Mouse (Mus musculus) heart, embryonic 12.5 days (tissue): ENCODE data around the gene Grid1. TPM values are rescaled to one million over a fixed set of nuclear protein-coding genes. Genes with fewer than 3 reads are reported as not detected.

Experiments used
- ATAC-seq: fragments of 200-750 bp; cut with Nextera tagmentation; 2 replicates; pipeline ENCODE4 v1.8.0; 2017; ENCODE audit warnings: moderate TSS enrichment, moderate library complexity; ENCODE audit not compliant: insufficient number of reproducible peaks, low FRiP score
- H3K27ac ChIP-seq: fragments of 300-500 bp; sonication (generic); 2 replicates; pipeline ENCODE4 v1.5.1; 2016; ENCODE audit warnings: mild to moderate bottlenecking, moderate library complexity; ENCODE audit not compliant: poor library complexity, severe bottlenecking
- H3K27me3 ChIP-seq: fragments of 300-500 bp; sonication (generic); replicated peaks from 2 replicates; pipeline ENCODE4 v1.6.1; 2016; ENCODE audit warnings: mild to moderate bottlenecking, moderate library complexity
- H3K36me3 ChIP-seq: fragments of 300-500 bp; sonication (generic); 2 replicates; pipeline ENCODE4 v1.6.1; 2016; ENCODE audit warnings: mild to moderate bottlenecking, moderate library complexity
- H3K4me1 ChIP-seq: fragments of 300-500 bp; sonication (generic); replicated peaks from 2 replicates; pipeline ENCODE4 v1.6.1; 2016; ENCODE audit warnings: mild to moderate bottlenecking
- H3K4me2 ChIP-seq: fragments of 300-500 bp; sonication (generic); 2 replicates; pipeline ENCODE4 v1.6.1; 2016; ENCODE audit warnings: mild to moderate bottlenecking, moderate library complexity
- H3K4me3 ChIP-seq: fragments of 300-500 bp; sonication (generic); 2 replicates; pipeline ENCODE4 v1.5.1; 2016; ENCODE audit warnings: mild to moderate bottlenecking
- H3K9ac ChIP-seq: fragments of 300-500 bp; sonication (generic); 2 replicates; pipeline ENCODE4 v1.6.1; 2016; ENCODE audit warnings: mild to moderate bottlenecking, moderate library complexity
- H3K9me3 ChIP-seq: fragments of 300-500 bp; sonication (generic); replicated peaks from 2 replicates; pipeline ENCODE4 v1.6.1; 2016; ENCODE audit warnings: mild to moderate bottlenecking, moderate library complexity
- WGBS: fragments of 180-500 bp; shearing (Covaris S2); methylation state at CpG from one replicate; pipeline ENCODE4 v1.1.7; 2016; 5-methylcytosine and 5-hydroxymethylcytosine counted together
- polyA plus RNA-seq: library from polyadenylated mRNA; unstranded; fragments of >200 nt; fragmentation: Nextera tagmentation; extraction: Ambion mirVana; gene quantifications from 2 replicates; pipeline ENCODE4 v1.2.1, GENCODE M21; 2016

Grid1 gene
- polyA plus RNA-seq, 1 experiment from 2014 or later: 0.51 TPM

GRCm38 (mm10) chr14:35092646-35093045 lies 272.7 kb downstream of the Grid1 start:
- no peak overlapping the region for H3K4me2 ChIP-seq
- WGBS: 85% methylated on average over 4 of the region's 4 CpGs
- no peaks in the 10 kb centered on the region for H3K36me3 ChIP-seq
- H3K9me3 ChIP-seq: no peaks in the 10 kb centered on the region
- no peak overlapping the region for H3K9ac ChIP-seq
- no peak overlapping the region for H3K27ac ChIP-seq
- ATAC-seq: no peak
- H3K4me1 ChIP-seq: peaks cover 10% of the 10 kb centered on the region
- no peak overlapping the region for H3K4me3 ChIP-seq
- H3K27me3 ChIP-seq: 0 out of 2 replicates have a peak, but pooled peaks cover 3% of the 10 kb centered on the region

GRCm38 (mm10) chr14:35093561-35094186 lies 273.8 kb downstream of the Grid1 start:
- H3K27me3 ChIP-seq: 0 out of 2 replicates have a peak, but pooled peaks cover 3% of the 10 kb centered on the region
- no peak for ATAC-seq
- 54% methylated on average over 6 of the region's 6 CpGs for WGBS

GRCm38 (mm10) chr14:35095506-35096059 lies 275.7 kb downstream of the Grid1 start:
- H3K27me3 ChIP-seq: 0 out of 2 replicates have a peak, but pooled peaks cover 3% of the 10 kb centered on the region
- 19% methylated on average over 9 of the region's 9 CpGs for WGBS
- H3K4me1 ChIP-seq: peaks cover 10% of the 10 kb centered on the region
- no peak overlapping the region for H3K27ac ChIP-seq
- H3K36me3 ChIP-seq: no peaks in the 10 kb centered on the region
- no peak overlapping the region for H3K4me2 ChIP-seq
- H3K9me3 ChIP-seq: no peaks in the 10 kb centered on the region
- no peak overlapping the region for H3K9ac ChIP-seq
- no peak overlapping the region for H3K4me3 ChIP-seq
- ATAC-seq: no peak

More at GRCm38 (mm10) chr14:35093561-35094186, 273.8 kb downstream of the Grid1 start:
- Histone ChIP-seq H3K4me3 (no peak overlapping the region), H3K4me2 (no peak overlapping the region), H3K4me1 (peaks cover 10% of the 10 kb centered on the region), H3K9ac (no peak overlapping the region), H3K9me3 (no peaks in the 10 kb centered on the region), H3K27ac (no peak overlapping the region), H3K36me3 (no peaks in the 10 kb centered on the region)

- 43% methylated on average over 4 of the region's 4 CpGs for WGBS
- H3K27me3 ChIP-seq: 0 out of 2 replicates have a peak, but pooled peaks cover 3% of the 10 kb centered on the region
- no peak overlapping the region for H3K27ac ChIP-seq
- H3K4me1 ChIP-seq: peaks cover 10% of the 10 kb centered on the region
- H3K9ac ChIP-seq: no peak overlapping the region
- ATAC-seq: no peak
- no peak overlapping the region for H3K4me2 ChIP-seq
- no peaks in the 10 kb centered on the region; the same call in 1 of the 2 replicates for H3K9me3 ChIP-seq
- H3K36me3 ChIP-seq: no peaks in the 10 kb centered on the region
- H3K4me3 ChIP-seq: no peak overlapping the region
Measured at GRCm38 (mm10) chr14:35096085-35096484, 276.2 kb downstream of the Grid1 start.

GRCm38 (mm10) chr14:35097166-35097565 lies 277.3 kb downstream of the Grid1 start:
- Histone ChIP-seq H3K4me1 (peaks cover 10% of the 10 kb centered on the region), H3K27ac (no peak overlapping the region), H3K9ac (no peak overlapping the region), H3K36me3 (no peaks in the 10 kb centered on the region), H3K9me3 (no peaks in the 10 kb centered on the region; the same call in 1 of the 2 replicates), H3K4me2 (no peak overlapping the region), H3K27me3 (0 out of 2 replicates have a peak, but pooled peaks cover 3% of the 10 kb centered on the region), H3K4me3 (no peak overlapping the region)
- 76% methylated on average over 5 of the region's 5 CpGs for WGBS
- ATAC-seq: no peak

GRCm38 (mm10) chr14:35103639-35104210 lies 283.8 kb downstream of the Grid1 start:
- no peaks in the 10 kb centered on the region; the same call in 1 of the 2 replicates for H3K9me3 ChIP-seq
- H3K4me2 ChIP-seq: no peak overlapping the region
- ATAC-seq: no peak
- no peak overlapping the region for H3K9ac ChIP-seq
- 76% methylated on average over 5 of the region's 5 CpGs for WGBS
- H3K4me3 ChIP-seq: no peak overlapping the region
- H3K36me3 ChIP-seq: no peaks in the 10 kb centered on the region
- H3K27ac ChIP-seq: no peak overlapping the region
- no peaks in the 10 kb centered on the region for H3K27me3 ChIP-seq
- H3K4me1 ChIP-seq: 0 out of 2 replicates have a peak, but pooled peaks cover 4% of the 10 kb centered on the region

- no peak overlapping the region for H3K4me2 ChIP-seq
- no peaks in the 10 kb centered on the region for H3K27me3 ChIP-seq
- no peak for ATAC-seq
- no peak overlapping the region for H3K27ac ChIP-seq
- H3K9me3 ChIP-seq: no peaks in the 10 kb centered on the region
- H3K4me3 ChIP-seq: no peak overlapping the region
- no peaks in the 10 kb centered on the region for H3K36me3 ChIP-seq
- H3K4me1 ChIP-seq: 0 out of 2 replicates have a peak, but pooled peaks cover 4% of the 10 kb centered on the region
- WGBS: 73% methylated on average over 3 of the region's 3 CpGs
- H3K9ac ChIP-seq: no peak overlapping the region
Measured at GRCm38 (mm10) chr14:35107596-35107995, 287.7 kb downstream of the Grid1 start.

GRCm38 (mm10) chr14:35110928-35111327 lies 291.0 kb downstream of the Grid1 start:
- no peak overlapping the region for H3K9ac ChIP-seq
- H3K4me3 ChIP-seq: no peak overlapping the region
- H3K4me1 ChIP-seq: 0 out of 2 replicates have a peak, but pooled peaks cover 1% of the 10 kb centered on the region
- H3K27me3 ChIP-seq: 0 out of 2 replicates have a peak, but pooled peaks cover under 1% of the 10 kb centered on the region
- no peak overlapping the region for H3K4me2 ChIP-seq
- no peak overlapping the region for H3K27ac ChIP-seq
- H3K36me3 ChIP-seq: no peaks in the 10 kb centered on the region
- no peaks in the 10 kb centered on the region for H3K9me3 ChIP-seq
- no peak for ATAC-seq
- WGBS: 63% methylated on average over 1 of the region's 1 CpGs

GRCm38 (mm10) chr14:35112327-35113275 lies 292.7 kb downstream of the Grid1 start:
- 55% methylated on average over 11 of the region's 11 CpGs for WGBS
- no peak overlapping the region for H3K9ac ChIP-seq
- no peaks in the 10 kb centered on the region for H3K4me1 ChIP-seq
- H3K4me2 ChIP-seq: no peak overlapping the region
- 0 out of 2 replicates have a peak, but pooled peaks cover 2% of the 10 kb centered on the region for H3K27me3 ChIP-seq
- no peaks in the 10 kb centered on the region for H3K36me3 ChIP-seq
- no peak overlapping the region for H3K27ac ChIP-seq
- no peaks in the 10 kb centered on the region for H3K9me3 ChIP-seq
- H3K4me3 ChIP-seq: no peak overlapping the region
- ATAC-seq: no peak

- Histone ChIP-seq H3K4me3 (no peak overlapping the region), H3K4me1 (no peaks in the 10 kb centered on the region), H3K27me3 (0 out of 2 replicates have a peak, but pooled peaks cover 2% of the 10 kb centered on the region), H3K9me3 (no peaks in the 10 kb centered on the region), H3K9ac (no peak overlapping the region), H3K36me3 (no peaks in the 10 kb centered on the region), H3K27ac (no peak overlapping the region), H3K4me2 (no peak overlapping the region)
- 80% methylated on average over 2 of the region's 2 CpGs for WGBS
- ATAC-seq: no peak
Measured at GRCm38 (mm10) chr14:35113276-35113645, 293.4 kb downstream of the Grid1 start.
